Mouse (Mus musculus): ENCODE measurements at regions not wholly inside any gene's neighbourhood (a gene's known extent, or its start where the extent isn't known, plus 50 kb on each side); places are given as distances from the start of the nearest gene placed in this dataset.

DNA sequence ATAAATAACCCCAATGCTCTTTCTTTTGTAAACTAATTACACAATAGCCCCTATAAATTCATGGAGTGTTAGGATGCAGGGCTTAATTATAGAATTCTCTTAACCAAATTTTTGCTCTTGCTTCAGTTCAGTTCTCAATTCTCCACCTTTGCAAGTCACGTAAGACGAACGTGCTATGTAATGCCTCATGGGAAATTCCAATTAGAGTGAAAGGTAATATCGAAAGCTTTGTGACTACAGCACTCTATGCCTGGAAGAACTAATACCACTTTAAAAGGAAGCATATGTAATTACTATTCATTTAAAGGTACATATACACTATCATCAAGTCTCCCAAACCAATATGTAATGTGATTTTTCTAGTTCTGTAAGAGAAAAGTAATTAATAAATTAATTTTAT, 225.5 kb downstream of the Fgf10 start:
- Histone ChIP-seq H3K36me3 (replicated peaks in 1 of 2; ENCODE audit: control insufficient read depth in 1 of 2, insufficient read depth in 1 of 2, low read length in 1 of 2) (no peaks in the 10 kb centered on the region), H3K27me3 (replicated peaks) (no peaks in the 10 kb centered on the region), H3K4me2 (ENCODE audit: insufficient read depth, low read depth, poor library complexity, severe bottlenecking) (no peak overlapping the region), H3K4me1 (ENCODE audit: control insufficient read depth in 1 of 2, insufficient read depth in 2 of 2) (peaks cover 4 to 15% of the 10 kb centered on the region in 2 experiments; a peak in 3 of 4 replicates), H3K79me2 (replicated peaks; ENCODE audit: control insufficient read depth, extremely low read depth, insufficient read depth, poor library complexity, severe bottlenecking) (no peaks in the 10 kb centered on the region), H3K4me3 (replicated peaks in 1 of 3; ENCODE audit: low read depth in 2 of 3, low read length in 2 of 3, poor library complexity in 1 of 3) (no peak overlapping the region), H3K27ac (ENCODE audit: insufficient read depth, low read depth) (no peak overlapping the region), H3K9ac (ENCODE audit: insufficient read depth, low read depth) (no peak overlapping the region), H3K9me3 (replicated peaks; ENCODE audit: low read length) (no peaks in the 10 kb centered on the region)
- DNase-seq (ENCODE audit: extremely low read depth): peak; percentile 55
- in situ Hi-C loops (cut with MboI; ENCODE audit: low pct_ligation_motif_present, low pct_unique_long_range_greater_than_20kb, low sequenced_read_pairs): no loop called here
- no peak for TF ChIP-seq PAX5 (IDR thresholded peaks at IDR 0.05; ENCODE audit: low read length)
- peak; percentile 60; the same call in 1 of the 2 replicates for TF ChIP-seq ETS1 (conservative IDR thresholded peaks at IDR 0.05; ENCODE audit: low read depth, low read length)
- no peak for TF ChIP-seq CHD1 (IDR thresholded peaks at IDR 0.05; ENCODE audit: low read depth, low read length)
- TF ChIP-seq MYC (IDR thresholded peaks at IDR 0.05; ENCODE audit: low read depth, low read length): peak; percentile 61; the same call in 1 of the 2 replicates
- TF ChIP-seq EP300 (IDR thresholded peaks at IDR 0.05; ENCODE audit: low read length): peak; percentile 68
- no peak for TF ChIP-seq MAZ (IDR thresholded peaks at IDR 0.05; ENCODE audit: low read depth, low read length)
- TF ChIP-seq SMC3 (IDR thresholded peaks at IDR 0.05; ENCODE audit: low read depth, low read length): no peak
- TF ChIP-seq KAT2A (IDR thresholded peaks at IDR 0.05; ENCODE audit: insufficient replicate concordance, low read length): no peak
- no peak for TF ChIP-seq ZMIZ1 (IDR thresholded peaks at IDR 0.05; ENCODE audit: low read depth, low read length)
- no peak; the same call in 1 of the 2 replicates for TF ChIP-seq JUN (IDR thresholded peaks at IDR 0.05; ENCODE audit: insufficient read depth, low read depth, low read length)
- TF ChIP-seq CHD2 (IDR thresholded peaks at IDR 0.05; ENCODE audit: low read length): no peak
- no peak for TF ChIP-seq SIN3A (IDR thresholded peaks at IDR 0.05; ENCODE audit: low read length)
- peak; percentile 80 for TF ChIP-seq IRF4 (IDR thresholded peaks at IDR 0.05; ENCODE audit: low read depth, low read length)
- no peak for TF ChIP-seq ZNF384 (IDR thresholded peaks at IDR 0.05; ENCODE audit: low read depth, low read length)
- TF ChIP-seq BHLHE40 (IDR thresholded peaks at IDR 0.05; ENCODE audit: low read depth, low read length): peak; percentile 98
- TF ChIP-seq TCF12 (IDR thresholded peaks at IDR 0.05; ENCODE audit: low read depth, low read length): 0 out of 2 replicates have a peak, but pooled peaks have one; percentile 35
- TF ChIP-seq MEF2A (IDR thresholded peaks at IDR 0.05; ENCODE audit: borderline replicate concordance, low read depth, low read length): no peak
- dilution Hi-C loops (cut with MboI; ENCODE audit: extremely low pct_ligation_motif_present, extremely low pct_unique_long_range_greater_than_20kb, low sequenced_read_pairs): no loop called here

DNA sequence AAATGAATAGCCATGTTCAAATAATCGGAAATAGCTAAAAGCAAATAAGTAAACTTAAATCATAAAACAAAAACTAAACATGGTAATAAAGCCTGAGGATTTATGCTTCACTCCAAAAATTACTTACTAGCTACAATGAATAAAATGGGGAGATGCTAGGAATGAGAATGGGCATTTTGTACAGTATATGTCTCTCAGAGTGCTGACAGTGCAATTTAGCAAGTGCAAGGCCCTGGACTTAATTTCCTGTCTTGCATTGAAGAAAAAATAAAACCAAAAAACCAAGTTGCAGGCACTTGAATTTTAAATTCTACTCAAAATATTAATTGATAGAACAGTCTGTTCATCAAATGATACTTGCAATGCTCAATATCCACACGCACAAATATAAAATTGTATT, 232.4 kb downstream of the Fgf10 start:
- Histone ChIP-seq H3K9me3 (replicated peaks; ENCODE audit: low read length) (no peaks in the 10 kb centered on the region), H3K4me3 (replicated peaks in 1 of 3; ENCODE audit: low read depth in 2 of 3, low read length in 2 of 3, poor library complexity in 1 of 3) (no peak overlapping the region), H3K9ac (ENCODE audit: insufficient read depth, low read depth) (no peak overlapping the region), H3K27ac (ENCODE audit: insufficient read depth, low read depth) (no peak overlapping the region), H3K4me2 (ENCODE audit: insufficient read depth, low read depth, poor library complexity, severe bottlenecking) (no peak overlapping the region), H3K79me2 (replicated peaks; ENCODE audit: control insufficient read depth, extremely low read depth, insufficient read depth, poor library complexity, severe bottlenecking) (no peaks in the 10 kb centered on the region), H3K4me1 (ENCODE audit: control insufficient read depth in 1 of 2, insufficient read depth in 2 of 2) (no peaks in the 10 kb centered on the region), H3K36me3 (replicated peaks in 1 of 2; ENCODE audit: control insufficient read depth in 1 of 2, insufficient read depth in 1 of 2, low read length in 1 of 2) (no peaks in the 10 kb centered on the region), H3K27me3 (replicated peaks) (no peaks in the 10 kb centered on the region)
- in situ Hi-C loops (cut with MboI; ENCODE audit: low pct_ligation_motif_present, low pct_unique_long_range_greater_than_20kb, low sequenced_read_pairs): no loop called here
- dilution Hi-C loops (cut with MboI; ENCODE audit: extremely low pct_ligation_motif_present, extremely low pct_unique_long_range_greater_than_20kb, low sequenced_read_pairs): no loop called here
- no peak for DNase-seq (ENCODE audit: extremely low read depth)
- TF ChIP-seq MAZ (IDR thresholded peaks at IDR 0.05; ENCODE audit: low read depth, low read length) (no peak), MAFK (IDR thresholded peaks at IDR 0.05; ENCODE audit: insufficient replicate concordance, low read length) (peak; percentile 81)
